Mouse (Mus musculus) forelimb bud, embryonic 11.5 days (tissue): ENCODE data around the gene Zdhhc9.
A peak's percentile ranks its signal among the peaks of the same experiment; 100 is the strongest.

Experiments
- DNase-seq: peaks from one replicate; pipeline ENCODE4 v3.0.0-alpha.2; 2012; ENCODE audit warnings: low read depth, low spot score

Gene Zdhhc9

DNA sequence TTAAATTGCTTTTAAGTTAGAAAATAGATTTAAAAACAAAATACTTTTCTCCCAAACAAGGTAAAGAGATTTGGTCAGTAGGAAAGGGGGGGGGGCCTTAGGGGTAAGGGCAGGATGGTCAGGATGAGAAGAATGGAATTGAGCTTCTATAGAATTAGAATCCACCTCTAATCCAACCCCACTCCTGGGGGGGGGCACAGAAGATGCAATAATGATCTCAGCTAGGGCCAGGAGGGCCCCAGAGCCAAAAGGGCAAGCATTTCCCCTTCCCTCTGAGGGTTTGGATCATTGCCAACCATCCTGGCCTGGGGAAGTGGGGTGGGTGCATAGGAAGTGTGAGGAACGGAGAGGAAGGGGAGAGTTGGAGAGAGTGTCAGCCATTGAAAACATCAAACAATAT is 38.3 kb downstream of the Zdhhc9 start:
- DNase-seq: no peak

GRCm38 (mm10) chrX:48169892-48170291 is 38.8 kb downstream of the Zdhhc9 start:
- peak; percentile 3 for DNase-seq

- no peak for DNase-seq
These were observed 50.3 kb downstream of the Zdhhc9 start for GRCm38 (mm10) chrX:48158229-48158919.

DNA sequence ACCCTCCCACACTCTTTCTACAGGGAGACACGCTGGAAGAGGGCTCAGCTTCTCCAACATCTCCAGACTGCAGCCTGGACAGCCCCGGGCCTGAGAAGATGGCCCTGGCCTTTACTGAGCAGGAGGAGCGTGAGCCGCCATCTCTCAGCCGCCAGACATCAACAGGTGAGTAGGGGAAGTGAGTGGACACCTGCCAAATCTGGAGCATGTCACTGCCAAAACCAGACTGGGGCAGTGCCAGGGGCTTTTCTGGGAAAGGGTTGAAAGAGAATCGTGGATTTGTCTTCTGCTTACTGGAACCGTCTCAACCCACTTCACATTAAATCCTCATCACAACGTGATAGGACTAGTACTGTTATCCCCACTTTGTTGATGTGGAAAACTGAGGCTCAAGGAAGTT is 51.3 kb downstream of the Zdhhc9 start:
- no peak for DNase-seq

DNA sequence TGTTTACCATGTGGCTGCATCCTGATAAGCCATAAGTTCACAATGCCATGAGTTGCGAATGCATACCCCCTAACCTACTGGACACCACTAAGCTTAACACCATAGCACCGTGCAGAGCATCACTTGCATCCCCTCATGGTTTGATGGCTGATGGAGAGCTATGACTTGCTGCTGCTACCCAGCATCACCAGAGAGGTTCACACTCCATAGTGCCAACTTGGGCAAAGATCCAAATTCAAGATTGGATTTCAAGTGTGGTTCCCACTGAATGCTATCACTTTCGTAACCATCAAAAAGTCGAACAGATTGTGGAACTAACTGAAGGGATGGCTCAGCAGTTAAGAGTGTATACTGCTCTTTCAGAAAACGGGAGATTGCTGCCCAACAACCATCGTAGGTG is 53.2 kb downstream of the Zdhhc9 start:
- DNase-seq: no peak

- DNase-seq: no peak
These were observed 54.7 kb downstream of the Zdhhc9 start for GRCm38 (mm10) chrX:48153949-48154348.

DNA sequence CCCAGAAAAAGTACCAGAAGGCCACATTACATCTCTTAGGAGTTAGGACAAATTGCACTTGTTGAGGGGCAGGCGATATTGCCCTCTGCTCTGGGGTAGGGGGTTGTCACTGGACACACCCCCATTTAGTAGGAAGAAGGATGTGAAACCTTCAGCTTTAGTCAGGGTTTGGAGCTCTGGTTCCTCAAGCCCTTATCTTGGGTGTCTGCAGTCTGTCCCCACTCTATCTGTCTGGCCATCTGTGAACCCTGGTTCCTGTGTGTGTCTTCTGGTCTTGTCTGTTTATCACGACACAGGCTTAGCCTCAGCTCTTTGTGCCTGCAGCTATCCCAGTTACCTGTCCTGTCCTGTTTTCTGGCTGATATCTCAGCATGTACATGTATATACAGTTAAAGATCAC is 55.3 kb downstream of the Zdhhc9 start:
- DNase-seq: no peak

- DNase-seq: no peak
These were observed 56.6 kb downstream of the Zdhhc9 start for GRCm38 (mm10) chrX:48152106-48152505.

DNA sequence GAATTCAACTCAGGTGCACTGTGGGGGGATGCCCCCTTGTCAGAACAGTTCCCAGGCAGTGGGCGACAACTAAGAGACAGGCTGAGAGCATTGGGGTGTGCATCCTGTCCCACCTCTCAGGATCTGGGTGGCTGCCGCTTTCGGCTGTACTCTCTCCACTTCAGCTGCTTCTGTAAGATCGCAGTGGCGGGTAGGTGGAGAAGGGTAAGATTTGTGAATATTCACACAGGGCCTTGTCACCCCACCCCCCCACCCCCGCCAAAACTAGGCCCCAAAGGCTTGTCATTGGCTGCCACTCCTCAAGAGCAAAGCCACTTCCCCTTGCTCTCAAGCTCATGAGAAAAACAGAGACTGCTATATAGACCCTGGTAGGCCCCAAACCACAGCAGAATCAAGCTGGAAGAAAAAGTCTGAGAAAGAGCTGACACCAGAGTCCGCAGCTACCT is 60.9 kb downstream of the Zdhhc9 start:
- no peak for DNase-seq

DNA sequence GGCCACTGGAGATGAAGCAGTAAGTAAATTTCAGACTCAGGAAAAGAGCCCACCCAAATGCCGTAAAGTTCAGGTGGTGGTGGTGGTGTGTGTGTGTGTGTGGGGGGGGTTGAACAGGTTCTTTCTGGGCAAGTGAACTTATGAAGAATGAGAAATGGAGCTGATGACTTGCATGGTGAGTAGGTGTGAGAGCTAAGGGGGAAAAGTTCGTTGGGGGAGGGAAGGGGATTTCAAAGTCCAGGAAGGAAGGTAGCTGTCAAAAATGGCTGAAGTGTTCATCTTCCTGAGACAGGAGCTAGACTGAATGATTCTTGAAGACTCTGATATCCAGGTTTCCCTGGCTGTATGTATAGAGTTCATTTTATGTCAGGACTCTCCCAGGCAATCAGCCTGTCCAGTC is 61.5 kb downstream of the Zdhhc9 start:
- no peak for DNase-seq

GRCm38 (mm10) chrX:48146262-48146661 is 62.4 kb downstream of the Zdhhc9 start, which contains the start of gene Sash3:
Gene Sash3, plus strand, starts transcription at chrX:48146436.
- DNase-seq: no peak

- no peak for DNase-seq
These were observed 65.0 kb downstream of the Zdhhc9 start for GRCm38 (mm10) chrX:48143415-48144335.

DNA sequence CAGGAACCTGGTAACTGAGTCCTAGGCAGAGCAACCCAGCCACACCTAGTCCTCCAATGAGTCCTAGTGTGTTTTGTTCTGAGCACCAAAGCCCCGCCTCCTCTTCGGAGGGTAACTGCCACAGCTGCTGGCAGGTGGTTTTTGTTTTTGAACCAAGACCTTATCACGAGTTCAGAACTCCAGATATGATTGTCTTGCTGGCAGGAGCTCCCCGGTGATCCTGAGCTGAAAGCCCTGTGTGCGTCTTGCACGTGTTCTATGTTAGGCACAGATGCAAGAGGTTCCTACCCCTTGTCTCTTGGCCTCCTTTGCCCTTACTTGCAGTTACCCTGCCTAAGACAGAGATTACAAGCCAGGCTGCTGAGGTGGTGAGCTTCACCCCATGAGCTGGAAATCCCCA is 67.2 kb downstream of the Zdhhc9 start:
- no peak for DNase-seq

- no peak for DNase-seq
These were observed 68.3 kb downstream of the Zdhhc9 start for GRCm38 (mm10) chrX:48140286-48140877.

DNA sequence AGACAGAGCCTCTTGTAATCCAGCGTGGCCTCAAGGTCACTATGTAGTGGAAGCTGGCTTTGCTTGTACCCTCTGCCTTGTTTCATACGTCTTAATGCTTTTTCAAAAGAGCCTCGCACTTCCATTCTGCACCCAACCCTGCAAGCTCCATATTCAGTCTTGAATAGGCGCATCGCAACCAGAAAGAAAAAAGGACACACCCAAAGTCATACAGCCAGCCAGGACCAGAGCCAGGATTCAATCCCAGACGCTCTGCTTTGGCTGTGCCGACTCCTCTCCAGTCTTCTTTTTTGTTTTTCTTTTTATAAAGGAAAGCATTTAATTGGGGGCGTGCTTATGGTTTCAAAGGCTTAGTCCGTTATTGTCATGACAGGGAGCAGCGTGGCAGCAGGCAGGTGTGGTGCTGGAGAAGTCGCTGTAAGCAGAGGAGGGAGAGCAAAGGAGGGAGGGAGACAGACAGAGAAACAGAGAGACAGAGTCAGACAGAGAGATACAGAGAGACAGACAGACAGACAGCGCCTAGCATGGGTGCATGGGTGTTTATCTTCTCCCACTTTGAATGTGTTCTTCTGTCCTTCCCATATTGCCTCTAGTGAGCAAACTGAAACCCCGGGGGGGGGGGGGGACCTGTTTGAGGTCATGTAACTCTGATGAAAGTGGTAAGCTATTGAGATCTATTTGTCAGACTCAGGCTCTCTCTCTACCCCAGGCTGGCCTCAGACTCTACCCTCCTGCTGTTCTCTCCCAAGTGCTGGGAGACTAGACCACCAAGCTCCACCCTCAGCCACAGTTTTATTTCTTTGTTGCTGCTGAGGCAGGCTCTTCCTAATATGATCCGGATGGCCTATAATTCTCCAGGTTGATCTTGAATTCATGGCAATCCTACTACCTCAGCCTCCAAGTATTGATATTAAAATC is 69.1 kb downstream of the Zdhhc9 start:
- no peak for DNase-seq

DNA sequence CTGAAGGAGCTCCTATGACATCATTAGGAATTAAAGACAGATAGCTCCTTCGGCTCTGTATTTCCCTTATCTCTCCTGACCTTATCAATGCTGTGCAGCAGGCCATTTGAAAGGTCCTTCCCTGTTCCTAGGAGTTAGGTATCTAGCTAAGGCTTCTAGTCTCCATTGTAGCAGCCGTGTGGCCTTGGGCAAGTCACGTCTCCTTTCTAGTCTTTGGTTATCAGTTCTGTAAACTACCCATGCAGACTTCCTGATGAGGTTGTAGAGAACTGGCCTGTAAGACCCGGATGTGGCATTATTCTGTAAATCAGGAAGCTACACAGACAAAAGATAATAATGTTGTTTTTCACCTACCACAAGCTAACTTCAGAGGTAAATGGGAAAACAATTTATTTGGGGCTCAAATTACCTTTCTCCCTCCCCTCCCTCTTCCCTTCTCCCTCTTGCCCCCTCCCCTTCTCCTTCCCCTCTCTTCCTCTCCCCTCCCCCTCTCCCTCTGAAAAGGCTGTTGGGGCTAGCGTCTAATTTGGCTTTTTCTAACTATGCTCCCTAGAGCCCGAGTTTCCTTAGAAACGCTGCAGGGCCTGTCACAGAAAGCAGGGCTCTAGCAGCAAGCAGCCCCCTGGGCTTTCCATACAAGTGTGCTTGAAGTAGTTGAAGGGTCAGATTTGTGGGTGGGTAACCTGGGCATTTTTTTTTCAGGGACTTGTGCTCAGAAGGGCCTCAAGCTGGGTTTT is 70.0 kb downstream of the Zdhhc9 start:
- DNase-seq: peak; percentile 1

GRCm38 (mm10) chrX:48138011-48138410 is 70.7 kb downstream of the Zdhhc9 start:
- no peak for DNase-seq

DNA sequence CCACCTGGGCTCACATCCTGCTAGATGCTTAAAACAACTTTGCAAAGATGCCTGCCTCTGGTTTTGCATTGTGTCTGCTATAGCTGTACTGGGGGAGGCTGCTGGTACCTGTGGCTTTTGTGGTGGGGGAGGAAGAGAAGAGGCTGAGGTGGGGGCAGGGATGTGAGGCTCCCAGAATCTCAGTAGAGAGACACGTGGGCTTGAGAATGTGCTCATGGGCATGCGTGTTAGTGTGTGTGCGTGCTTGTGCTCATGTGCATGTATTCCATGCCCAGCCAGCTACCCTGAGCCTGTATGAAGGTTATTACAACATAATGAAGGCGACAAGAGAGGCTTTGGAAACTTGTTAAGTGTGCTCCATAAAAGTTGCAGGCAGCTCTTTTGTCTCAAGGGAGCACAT is 71.7 kb downstream of the Zdhhc9 start:
- no peak for DNase-seq

DNA sequence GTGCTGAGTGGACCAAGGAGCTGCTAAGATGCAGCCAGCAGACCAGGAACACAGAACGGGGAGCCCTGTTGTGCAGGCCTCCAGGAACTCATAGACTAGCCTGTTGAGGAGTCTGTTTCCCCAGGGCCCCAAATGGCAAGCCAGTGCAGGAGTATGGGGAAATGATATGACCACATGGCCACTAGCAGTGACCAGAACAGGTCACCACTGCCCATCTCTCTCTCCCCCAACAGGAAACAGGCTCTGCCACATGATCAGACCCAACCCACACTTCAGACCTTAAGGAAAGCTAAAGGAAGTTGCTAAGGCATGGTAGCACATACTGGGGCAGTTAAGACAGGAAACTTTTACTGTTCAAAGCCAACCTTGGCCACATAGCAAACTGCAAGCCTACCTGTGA is 79.5 kb downstream of the Zdhhc9 start:
- DNase-seq: no peak

DNA sequence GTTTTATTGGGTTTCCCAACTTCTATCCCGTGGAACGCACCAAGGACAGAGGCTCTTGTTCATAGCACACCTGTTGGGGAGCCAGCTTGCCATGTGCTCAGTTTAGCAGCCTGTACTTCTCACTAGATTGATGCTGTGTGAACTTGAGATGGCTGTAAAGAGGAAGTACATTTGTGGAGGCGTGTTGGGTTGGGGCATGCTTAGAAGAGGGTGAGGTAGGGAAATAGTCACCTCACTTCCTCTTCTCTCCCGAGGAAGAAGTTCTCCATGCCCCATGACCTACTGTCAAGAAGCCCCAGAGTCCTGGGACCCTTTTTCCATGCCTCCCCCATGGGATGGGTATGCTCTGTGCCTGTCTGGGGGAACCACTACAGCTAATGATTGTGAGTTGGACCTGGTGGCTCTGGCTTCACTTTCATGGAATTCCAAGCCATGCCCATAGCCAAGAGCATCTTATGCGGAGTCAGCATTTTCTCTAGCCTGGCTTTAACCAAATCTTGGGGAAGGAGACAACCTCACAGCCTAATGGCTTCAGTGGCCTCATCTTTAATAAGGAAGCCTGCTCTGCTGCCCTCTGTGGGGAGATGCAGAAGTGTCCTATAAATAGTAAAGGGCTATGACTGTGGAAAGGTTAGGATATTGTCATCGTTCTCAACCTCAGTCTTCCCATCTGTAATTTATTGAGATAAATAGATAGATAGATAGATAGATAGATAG is 81.0 kb downstream of the Zdhhc9 start:
- DNase-seq: no peak
